Mouse (Mus musculus) left cerebral cortex, adult 9 months (tissue): ENCODE results near the gene Ccdc153.

Experiments used
- DNase-seq, 2 experiments: peaks; one replicate each; pipeline ENCODE4 v3.0.0; 2022; ENCODE audit warnings: low spot score in 2 of 2

Gene Ccdc153

DNA sequence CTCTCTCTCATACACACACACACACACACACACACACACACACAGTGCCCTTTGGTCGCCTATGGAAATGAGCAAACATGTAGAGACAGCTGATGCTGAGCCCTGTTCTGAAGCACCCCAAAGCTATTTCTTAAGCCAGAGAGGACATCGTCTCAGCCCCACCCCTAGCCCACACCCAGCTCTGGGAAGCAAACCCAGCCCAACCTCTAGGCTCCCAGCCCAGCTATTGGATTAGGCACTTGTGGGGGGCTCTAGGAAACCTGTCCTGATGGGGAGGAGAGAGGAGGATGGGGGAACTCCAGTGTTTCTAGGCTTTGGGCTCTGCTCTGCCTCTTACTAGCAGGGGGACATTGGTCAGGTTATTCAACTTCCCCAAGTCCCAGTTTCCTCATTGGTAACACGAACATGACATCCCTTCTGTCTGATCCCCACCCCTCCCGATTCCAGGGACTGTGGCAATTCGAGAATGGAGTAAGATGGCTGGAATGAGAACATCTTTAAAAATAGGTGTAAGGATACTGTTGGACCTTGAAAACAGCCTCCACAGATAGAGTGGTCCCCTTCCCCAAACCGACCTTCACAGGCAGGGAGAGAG, 45.9 kb downstream of the Ccdc153 start:
- no peak for DNase-seq

- no peak for DNase-seq
These were observed 46.5 kb downstream of the Ccdc153 start for GRCm38 (mm10) chr9:44287003-44287400.

GRCm38 (mm10) chr9:44287401-44288075, 47.1 kb downstream of the Ccdc153 start:
- no peak for DNase-seq

GRCm38 (mm10) chr9:44288076-44288958, 47.8 kb downstream of the Ccdc153 start, which contains the start of gene Abcg4:
TSS of gene Abcg4 (minus strand) at chr9:44288615.
- DNase-seq, result peak in 1 of 2 experiments; percentile 50

- DNase-seq, result no peak
These were observed 48.4 kb downstream of the Ccdc153 start for GRCm38 (mm10) chr9:44288959-44289291.

DNA sequence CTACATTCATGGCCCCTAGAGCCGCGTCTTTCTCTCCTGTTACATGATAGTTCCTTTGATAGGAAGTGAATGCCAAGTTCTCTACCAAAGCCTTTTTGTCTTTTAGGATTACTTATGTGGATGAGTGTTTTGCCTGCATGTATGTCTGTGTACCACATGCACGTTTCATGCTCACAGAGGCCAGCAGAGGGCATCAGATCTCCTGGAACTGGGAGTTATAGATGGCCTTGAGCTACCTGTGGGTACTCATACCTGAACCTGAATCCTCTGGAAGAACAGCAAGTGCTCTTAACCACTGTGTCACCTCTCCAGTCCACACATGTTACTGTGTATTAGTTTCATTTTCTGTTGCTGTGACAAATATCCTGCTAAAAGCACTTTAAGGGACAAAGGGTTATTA, 52.0 kb downstream of the Ccdc153 start:
- no peak for DNase-seq
